ENCODE assay signal across 18 mouse cellular contexts in the genomic region with DNA sequence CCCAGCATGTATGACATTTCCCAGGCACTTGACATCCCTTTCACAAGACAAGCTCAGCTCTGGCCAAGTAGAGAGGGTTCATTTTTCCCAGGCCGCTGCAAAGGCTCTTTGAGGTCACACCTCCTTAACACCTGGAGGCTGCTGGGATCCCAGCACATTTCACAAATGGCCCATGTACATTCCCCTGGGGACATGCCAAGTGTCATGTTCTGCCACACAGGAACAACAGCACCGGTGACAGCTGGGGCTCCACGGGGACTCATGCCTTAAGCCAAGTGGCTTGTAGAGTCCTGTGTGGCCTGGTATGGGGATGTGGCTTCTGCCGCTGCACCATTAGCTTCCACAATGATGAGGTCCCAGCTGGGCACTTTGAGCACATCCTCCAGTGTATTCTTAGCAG. TPM values are rescaled to one million over a fixed set of nuclear protein-coding genes. Genes with fewer than 3 reads are reported as not detected.
DNase-seq lines count a peak whose midpoint lies in the region; ATAC-seq and TF ChIP-seq lines count a peak whose summit lies in the region.
"Had no signal": no experiment of that assay in that cellular context is flagged by ENCODE, and none has a peak within 500 bp of the region (broad histone marks: within the 10 kb centered on the region; RNA-seq: fewer than 3 reads in every experiment).

No protein-coding gene starts in this region.

- H3K9me3 ChIP-seq in heart, embryonic 10.5 days = no peaks in the 10 kb centered on the region
- H3K9me3 ChIP-seq in CH12.LX (replicated peaks; ENCODE audit: low read length) = peaks cover 5% of the 10 kb centered on the region
- H3K9me3 ChIP-seq in kidney, embryonic 16.5 days (ENCODE audit: low read length) = no peaks in the 10 kb centered on the region
- H3K9me3 ChIP-seq in liver, embryonic 12.5 days (replicated peaks) = no peaks in the 10 kb centered on the region
- H3K9me3 ChIP-seq: hindbrain, embryonic 12.5 days; limb, embryonic 12.5 days had no signal

- H3K9ac ChIP-seq in heart, adult 2 months (ENCODE audit: low read depth, low read length) = no peak overlapping the region
- no peak overlapping the region for H3K9ac ChIP-seq in CH12.LX (ENCODE audit: insufficient read depth, low read depth)
- no peak overlapping the region for H3K9ac ChIP-seq in kidney, embryonic 16.5 days (replicated peaks; ENCODE audit: low read length)
- no peak overlapping the region for H3K9ac ChIP-seq in liver, embryonic 12.5 days
- H3K9ac ChIP-seq: hindbrain, embryonic 12.5 days; limb, embryonic 12.5 days; liver, postnatal 0 days had no signal

- intact Hi-C loops in heart, adult 2 months (cut with DNase I) = no loop called here
- intact Hi-C loops in gastrocnemius, postnatal 14 days (cut with DNase I; ENCODE audit: low total_unique reads) = no loop called here

- no peak for TF ChIP-seq EP300 in heart, adult 2 months (IDR thresholded peaks at IDR 0.05; ENCODE audit: insufficient read depth, low read depth, low read length)
- TF ChIP-seq EP300 in CH12.LX (IDR thresholded peaks at IDR 0.05; ENCODE audit: low read length) = no peak

- no peak for TF ChIP-seq RAD21 in CH12.LX (IDR thresholded peaks at IDR 0.05; ENCODE audit: low read depth, low read length)

- H3K27ac ChIP-seq in heart, adult 2 months = no peak overlapping the region
- H3K27ac ChIP-seq in heart, embryonic 10.5 days = no peak overlapping the region
- no peak overlapping the region for H3K27ac ChIP-seq in CH12.LX (ENCODE audit: insufficient read depth, low read depth)
- H3K27ac ChIP-seq in kidney, embryonic 16.5 days (ENCODE audit: low read length) = no peak overlapping the region
- no peak overlapping the region for H3K27ac ChIP-seq in liver, embryonic 12.5 days
- H3K27ac ChIP-seq in kidney, adult 2 months (ENCODE audit: insufficient read depth, low read depth, low read length) = no peak overlapping the region
- H3K27ac ChIP-seq: hindbrain, embryonic 12.5 days; limb, embryonic 12.5 days had no signal

- H3K4me2 ChIP-seq in CH12.LX (ENCODE audit: insufficient read depth, low read depth, poor library complexity, severe bottlenecking) = no peak overlapping the region
- H3K4me2 ChIP-seq in kidney, embryonic 16.5 days (replicated peaks; ENCODE audit: low read depth, low read length) = no peak overlapping the region
- H3K4me2 ChIP-seq in liver, embryonic 12.5 days = no peak overlapping the region
- H3K4me2 ChIP-seq: hindbrain, embryonic 12.5 days; limb, embryonic 12.5 days had no signal

- no peaks in the 10 kb centered on the region for H3K36me3 ChIP-seq in heart, adult 2 months (ENCODE audit: control insufficient read depth, insufficient read depth, low read length)
- no peaks in the 10 kb centered on the region for H3K36me3 ChIP-seq in heart, embryonic 10.5 days
- H3K36me3 ChIP-seq in CH12.LX (replicated peaks in 1 of 2; ENCODE audit: control insufficient read depth in 1 of 2, insufficient read depth in 1 of 2, low read length in 1 of 2) = no peaks in the 10 kb centered on the region
- H3K36me3 ChIP-seq in kidney, embryonic 16.5 days (ENCODE audit: insufficient read depth, low read length) = no peaks in the 10 kb centered on the region
- H3K36me3 ChIP-seq in liver, embryonic 12.5 days = no peaks in the 10 kb centered on the region
- H3K36me3 ChIP-seq in kidney, adult 2 months (ENCODE audit: control insufficient read depth, insufficient read depth, low read length) = no peaks in the 10 kb centered on the region
- H3K36me3 ChIP-seq: hindbrain, embryonic 12.5 days; limb, embryonic 12.5 days had no signal

- TF ChIP-seq CTCF in heart, adult 2 months (IDR thresholded peaks at IDR 0.05) = no peak
- no peak for TF ChIP-seq CTCF in CH12.LX (conservative IDR thresholded peaks at IDR 0.05 in 1 of 2, IDR thresholded peaks at IDR 0.05 in 1 of 2; ENCODE audit: low read depth in 2 of 2, low read length in 2 of 2)
- TF ChIP-seq CTCF in kidney, adult 2 months (conservative IDR thresholded peaks at IDR 0.05; ENCODE audit: insufficient read depth, insufficient read length, low read depth, low read length) = no peak

- no peaks in the 10 kb centered on the region for H3K79me2 ChIP-seq in heart, adult 2 months (replicated peaks; ENCODE audit: control insufficient read depth, insufficient read depth, low read length)
- H3K79me2 ChIP-seq in CH12.LX (replicated peaks; ENCODE audit: control insufficient read depth, extremely low read depth, insufficient read depth, poor library complexity, severe bottlenecking) = no peaks in the 10 kb centered on the region

- no peak for ATAC-seq in kidney, embryonic 16.5 days (ENCODE audit: low FRiP score, low TSS enrichment)
- no peak for ATAC-seq in liver, embryonic 12.5 days
- ATAC-seq: activated CD4-positive, CD25-positive, alpha-beta regulatory T cell, adult 4 months; liver, postnatal 0 days had no signal

- H3K27me3 ChIP-seq in heart, adult 2 months (ENCODE audit: control insufficient read depth, insufficient read depth, low read length) = no peaks in the 10 kb centered on the region
- no peaks in the 10 kb centered on the region for H3K27me3 ChIP-seq in heart, embryonic 10.5 days (ENCODE audit: insufficient read depth, poor library complexity, severe bottlenecking)
- no peaks in the 10 kb centered on the region for H3K27me3 ChIP-seq in CH12.LX (replicated peaks)
- no peaks in the 10 kb centered on the region for H3K27me3 ChIP-seq in kidney, embryonic 16.5 days (ENCODE audit: insufficient read depth, low read length)
- no peaks in the 10 kb centered on the region for H3K27me3 ChIP-seq in liver, embryonic 12.5 days (replicated peaks)
- no peaks in the 10 kb centered on the region for H3K27me3 ChIP-seq in kidney, adult 2 months (replicated peaks; ENCODE audit: control insufficient read depth, insufficient read depth, low read length)
- H3K27me3 ChIP-seq: hindbrain, embryonic 12.5 days had no signal

- peak; percentile 28 to 40 for DNase-seq in heart, adult 2 months
- DNase-seq in heart, embryonic 10.5 days (ENCODE audit: low spot score) = no peak
- DNase-seq in CH12.LX (ENCODE audit: extremely low read depth) = peak; percentile 19
- DNase-seq in cerebellum, adult 18-20 months = peak; percentile 82 to 83
- DNase-seq in gastrocnemius, postnatal 14 days = peak; percentile 44
- DNase-seq in kidney, adult 2 months = no peak
- DNase-seq: kidney, adult 8-10 months; liver, postnatal 0 days; thymus, postnatal 36 days had no signal

- H3K4me3 ChIP-seq in heart, adult 2 months = no peak overlapping the region
- no peak overlapping the region for H3K4me3 ChIP-seq in heart, embryonic 10.5 days
- H3K4me3 ChIP-seq in CH12.LX (replicated peaks in 1 of 3; ENCODE audit: low read depth in 2 of 3, low read length in 2 of 3, poor library complexity in 1 of 3) = no peak overlapping the region
- H3K4me3 ChIP-seq in kidney, embryonic 16.5 days (ENCODE audit: low read length) = no peak overlapping the region
- no peak overlapping the region for H3K4me3 ChIP-seq in liver, embryonic 12.5 days
- H3K4me3 ChIP-seq in kidney, adult 2 months (ENCODE audit: insufficient read depth, low read depth, low read length) = no peak overlapping the region
- H3K4me3 ChIP-seq: hindbrain, embryonic 12.5 days; limb, embryonic 12.5 days; myocyte had no signal

- in situ Hi-C loops in CH12.LX (cut with MboI; ENCODE audit: low pct_ligation_motif_present, low pct_unique_long_range_greater_than_20kb, low sequenced_read_pairs) = no loop called here

- dilution Hi-C loops in CH12.LX (cut with MboI; ENCODE audit: extremely low pct_ligation_motif_present, extremely low pct_unique_long_range_greater_than_20kb, low sequenced_read_pairs) = no loop called here

- 40% methylated on average over 4 of the region's 4 CpGs for WGBS in heart, adult 2 months
- WGBS in heart, embryonic 10.5 days = 58% methylated on average over 4 of the region's 4 CpGs
- 48% methylated on average over 4 of the region's 4 CpGs for WGBS in kidney, embryonic 16.5 days
- 53% methylated on average over 4 of the region's 4 CpGs for WGBS in liver, embryonic 12.5 days (ENCODE audit: insufficient replicate concordance)
- 57% methylated on average over 4 of the region's 4 CpGs for WGBS in kidney, adult 2 months

- peaks cover 1% of the 10 kb centered on the region; the same call in 1 of the 2 replicates for H3K4me1 ChIP-seq in heart, adult 2 months (ENCODE audit: control insufficient read depth, insufficient read depth, low read length)
- peaks cover 6% of the 10 kb centered on the region for H3K4me1 ChIP-seq in heart, embryonic 10.5 days
- peaks cover 5 to 8% of the 10 kb centered on the region in 2 experiments for H3K4me1 ChIP-seq in CH12.LX (ENCODE audit: control insufficient read depth in 1 of 2, insufficient read depth in 2 of 2)
- H3K4me1 ChIP-seq in kidney, embryonic 16.5 days (ENCODE audit: insufficient read depth, low read length) = no peaks in the 10 kb centered on the region
- H3K4me1 ChIP-seq in liver, embryonic 12.5 days = no peaks in the 10 kb centered on the region
- H3K4me1 ChIP-seq in kidney, adult 2 months (ENCODE audit: control insufficient read depth, insufficient read depth, low read length) = no peaks in the 10 kb centered on the region
- H3K4me1 ChIP-seq: hindbrain, embryonic 12.5 days; limb, embryonic 12.5 days had no signal

- no peak for TF ChIP-seq POLR2A in heart, adult 2 months (IDR thresholded peaks at IDR 0.05; ENCODE audit: insufficient read depth, low read depth, low read length)
- no peak for TF ChIP-seq POLR2A in CH12.LX (IDR thresholded peaks at IDR 0.05; ENCODE audit: low read depth, low read length)
- TF ChIP-seq POLR2A in kidney, adult 2 months (IDR thresholded peaks at IDR 0.05; ENCODE audit: low read depth, low read length) = no peak

RNA-seq across cellular contexts. Expression of a gene that starts 47.0 kb away (rescaled TPM):
- total RNA-seq in heart, adult 2 months (2021) = not detected
- polyA plus RNA-seq in heart, adult 2 months (2012; rRNA removed) = not detected in 2 replicates
- polyA plus RNA-seq in heart, embryonic 10.5 days (2016; fragmentation: Nextera tagmentation; extraction: Ambion mirVana) = 0.10 and 0.18 TPM in 2 replicates
- not detected in 2 replicates for total RNA-seq in CH12.LX (2012; rRNA removed)
- not detected in 2 replicates for total RNA-seq in CH12.LX (2014; rRNA removed)
- polyA plus RNA-seq in CH12.LX (2012; ENCODE audit: insufficient read length, low read depth) = not detected in 2 replicates
- not detected for total RNA-seq in gastrocnemius, postnatal 14 days (2021)
- polyA plus RNA-seq in kidney, embryonic 16.5 days (2015; fragmentation: Nextera tagmentation; extraction: Ambion mirVana) = 0.37 and 0.62 TPM in 2 replicates
- 0.05 and 0.13 TPM in 2 replicates for polyA plus RNA-seq in liver, embryonic 12.5 days (2016; fragmentation: Nextera tagmentation; extraction: Ambion mirVana)
- polyA plus RNA-seq in kidney, adult 2 months (2012; rRNA removed) = not detected in 2 replicates
- total RNA-seq: gastrocnemius, adult 8-10 months; megakaryocyte-erythroid progenitor cell, adult 5-6 weeks had no signal
- polyA plus RNA-seq: activated CD4-positive, CD25-positive, alpha-beta regulatory T cell, adult 4 months; liver, postnatal 0 days; myocyte; stomach, embryonic 14.5 days had no signal

RNA-seq across cellular contexts. Expression of a gene that starts 60.0 kb away (rescaled TPM):
- total RNA-seq in heart, adult 2 months (2021) = 10 to 100 TPM; 28.9 to 29.4 TPM
- 28.3 and 32.1 TPM in 2 replicates for polyA plus RNA-seq in heart, adult 2 months (2012; rRNA removed)
- 11.0 and 12.8 TPM in 2 replicates for polyA plus RNA-seq in heart, embryonic 10.5 days (2016; fragmentation: Nextera tagmentation; extraction: Ambion mirVana)
- total RNA-seq in CH12.LX (2012; rRNA removed) (25.4 and 27.1 TPM in 2 replicates), CH12.LX (2014; rRNA removed) (20.4 and 24.2 TPM in 2 replicates)
- 30.6 and 32.7 TPM in 2 replicates for polyA plus RNA-seq in CH12.LX (2012; ENCODE audit: insufficient read length, low read depth)
- total RNA-seq in gastrocnemius, postnatal 14 days (2021) = 10 to 100 TPM in 1 of 2 experiments, 1 to 10 TPM in 1; 9.5 to 14.4 TPM
- polyA plus RNA-seq in kidney, embryonic 16.5 days (2015; fragmentation: Nextera tagmentation; extraction: Ambion mirVana) = 29.0 and 29.8 TPM in 2 replicates
- polyA plus RNA-seq in liver, embryonic 12.5 days (2016; fragmentation: Nextera tagmentation; extraction: Ambion mirVana) = 20.7 and 22.6 TPM in 2 replicates
- 106 and 110 TPM in 2 replicates for polyA plus RNA-seq in kidney, adult 2 months (2012; rRNA removed)

Comparison
In these comparisons a context has a peak if more than half of its experiments do, and no peak if none do; other contexts are left out.
1. DNase-seq: peak in heart, adult 2 months (2 of 2), CH12.LX (single experiment), cerebellum, adult 18-20 months (2 of 2) and gastrocnemius, postnatal 14 days (single experiment); none in heart, embryonic 10.5 days (single experiment) and kidney, adult 2 months (single experiment).